Comparison of ENCODE assay signal across 26 mouse cellular contexts in the genomic region with DNA sequence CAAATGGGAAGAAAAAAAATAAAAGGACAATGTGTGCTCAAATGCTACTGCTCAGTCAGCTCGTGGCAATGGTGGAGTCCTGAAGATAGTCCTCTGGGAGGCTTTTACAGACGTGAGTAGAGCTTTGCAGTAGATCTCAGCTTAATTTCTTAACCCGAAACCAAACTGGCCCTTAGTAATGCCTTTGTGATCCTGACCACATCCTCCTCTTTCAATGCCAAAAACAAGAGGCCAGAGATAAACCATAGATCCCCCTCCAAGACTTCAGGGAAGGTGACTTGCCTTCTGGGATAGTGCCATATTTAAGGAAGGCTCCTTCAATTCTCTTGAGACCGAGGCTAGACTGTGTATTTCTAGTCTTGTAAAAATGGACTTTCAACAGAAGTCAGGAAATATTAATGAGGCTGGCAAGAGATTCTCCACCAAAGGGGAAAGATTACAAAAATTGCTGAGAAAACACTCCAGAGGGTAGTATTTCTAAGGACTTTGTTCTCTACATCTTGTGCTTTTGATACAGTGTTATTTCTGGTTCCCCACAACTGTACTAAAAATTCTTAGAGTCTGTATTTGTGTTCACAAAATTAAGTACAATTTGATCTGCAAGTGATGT.
DNase-seq lines count a peak whose midpoint lies in the region; ATAC-seq and TF ChIP-seq lines count a peak whose summit lies in the region.
"Had no signal": no experiment of that assay in that cellular context is flagged by ENCODE, and none has a peak within 500 bp of the region (broad histone marks: within the 10 kb centered on the region; RNA-seq: fewer than 3 reads in every experiment).

No protein-coding gene starts in this region.

- no peaks in the 10 kb centered on the region for H3K4me1 ChIP-seq in heart, embryonic 11.5 days (ENCODE audit: control insufficient read depth, insufficient read depth, low read length)
- no peaks in the 10 kb centered on the region; the same call in 1 of the 2 replicates for H3K4me1 ChIP-seq in embryonic fibroblast, embryonic 13.5 days (ENCODE audit: control insufficient read depth, insufficient read depth, low read length)
- H3K4me1 ChIP-seq: forebrain, embryonic 12.5 days; forebrain, embryonic 15.5 days; heart, embryonic 12.5 days; heart, embryonic 15.5 days had no signal

- no peak for ATAC-seq in heart, embryonic 11.5 days (replicated peaks; ENCODE audit: insufficient number of reproducible peaks, low FRiP score, low TSS enrichment)
- ATAC-seq: activated CD4-positive, CD25-positive, alpha-beta regulatory T cell, adult 4 months; CD4-positive, CD25-positive, alpha-beta regulatory T cell, adult 4 months; forebrain, embryonic 15.5 days; hindbrain, postnatal 0 days; inflammation-experienced regulatory T-cells, adult 6 months; intestine, postnatal 0 days had no signal

- no peak overlapping the region for H3K4me3 ChIP-seq in heart, embryonic 11.5 days (ENCODE audit: low read depth, low read length)
- no peak overlapping the region for H3K4me3 ChIP-seq in embryonic fibroblast, embryonic 13.5 days (ENCODE audit: insufficient read depth, low read length)
- H3K4me3 ChIP-seq: forebrain, embryonic 12.5 days; forebrain, embryonic 15.5 days; heart, adult 2 months; heart, embryonic 12.5 days; heart, embryonic 15.5 days had no signal

- peak; percentile 5 for DNase-seq in heart, adult 18-20 months
- peak; percentile 78 for DNase-seq in kidney, adult 9 months
- no peak for DNase-seq in kidney, postnatal 25 days
- peak; percentile 16 for DNase-seq in skeletal muscle tissue, adult 2 months (ENCODE audit: low read depth, low spot score)
- no peak for DNase-seq in cerebellum, postnatal 25 days
- DNase-seq in cerebellum, adult 9-11 months = no peak
- DNase-seq: adrenal gland, postnatal 10 days; adrenal gland, postnatal 36 days; cerebellum, adult 2 months; cerebellum, postnatal 10 days; gastrocnemius, postnatal 25 days; heart, adult 2 months; heart, postnatal 10 days; heart, postnatal 4 days had no signal

- no peak for TF ChIP-seq POLR2A in embryonic fibroblast, embryonic 13.5 days (IDR thresholded peaks at IDR 0.05; ENCODE audit: low read depth, low read length)

- TF ChIP-seq CTCF in embryonic fibroblast, embryonic 13.5 days (IDR thresholded peaks at IDR 0.05; ENCODE audit: borderline replicate concordance, insufficient read depth, low read length) = no peak

- H3K9me3 ChIP-seq in heart, embryonic 11.5 days (replicated peaks; ENCODE audit: control insufficient read depth, low read length) = no peaks in the 10 kb centered on the region
- H3K9me3 ChIP-seq: forebrain, embryonic 12.5 days; forebrain, embryonic 15.5 days; heart, embryonic 12.5 days; heart, embryonic 15.5 days had no signal

- H3K27ac ChIP-seq in heart, embryonic 11.5 days (ENCODE audit: low read depth, low read length) = no peak overlapping the region
- peak overlapping the region; percentile 40 for H3K27ac ChIP-seq in embryonic fibroblast, embryonic 13.5 days (ENCODE audit: insufficient read depth, low read length)
- H3K27ac ChIP-seq: forebrain, embryonic 12.5 days; forebrain, embryonic 15.5 days; heart, adult 2 months; heart, embryonic 15.5 days; hindbrain, embryonic 14.5 days; hindbrain, postnatal 0 days had no signal

- 72% methylated on average over 4 of the region's 4 CpGs for WGBS in heart, embryonic 11.5 days (ENCODE audit: insufficient replicate concordance)

- no peak overlapping the region for H3K9ac ChIP-seq in heart, embryonic 11.5 days (ENCODE audit: low read depth, low read length)
- H3K9ac ChIP-seq: forebrain, embryonic 12.5 days; forebrain, embryonic 15.5 days; heart, embryonic 12.5 days; heart, embryonic 15.5 days; hindbrain, embryonic 14.5 days had no signal

- H3K4me2 ChIP-seq in heart, embryonic 11.5 days = no peak overlapping the region
- H3K4me2 ChIP-seq: forebrain, embryonic 12.5 days; forebrain, embryonic 15.5 days; heart, embryonic 12.5 days; heart, embryonic 15.5 days; hindbrain, embryonic 14.5 days had no signal

- H3K27me3 ChIP-seq in heart, embryonic 11.5 days (ENCODE audit: control insufficient read depth, insufficient read depth, low read length) = no peaks in the 10 kb centered on the region
- H3K27me3 ChIP-seq: forebrain, embryonic 12.5 days; forebrain, embryonic 15.5 days; heart, embryonic 12.5 days; heart, embryonic 15.5 days had no signal

- H3K36me3 ChIP-seq in heart, embryonic 11.5 days (ENCODE audit: control insufficient read depth, insufficient read depth, low read length) = no peaks in the 10 kb centered on the region
- H3K36me3 ChIP-seq: forebrain, embryonic 12.5 days; forebrain, embryonic 15.5 days; heart, embryonic 12.5 days; heart, embryonic 15.5 days had no signal

Comparison
In these comparisons a context has a peak if more than half of its experiments do, and no peak if none do; other contexts are left out.
1. DNase-seq: peak in heart, adult 18-20 months (2 of 2), kidney, adult 9 months (single experiment) and skeletal muscle tissue, adult 2 months (single experiment); none in kidney, postnatal 25 days (0 of 2), cerebellum, postnatal 25 days (0 of 2) and cerebellum, adult 9-11 months (single experiment).